Mouse (Mus musculus) gastrocnemius, adult 8-10 months (tissue): ENCODE results near the gene Hmgcl. TPM values are rescaled to one million over a fixed set of nuclear protein-coding genes. Genes with fewer than 3 reads are reported as not detected.
A peak's percentile ranks its signal among the peaks of the same experiment; 100 is the strongest.

Source experiments
- DNase-seq, 2 experiments: peaks; one replicate each; pipeline ENCODE4 v3.0.0; 2022; ENCODE audit warnings: low spot score in 2 of 2
- total RNA-seq, 4 experiments: library from RNA; stranded (reverse); gene quantifications; 2 replicates each; pipeline ENCODE4 v1.2.4; 2022

The Hmgcl gene
- 10 to 100 TPM; 39.8 to 44.0 (median 42.0) TPM for total RNA-seq

DNA sequence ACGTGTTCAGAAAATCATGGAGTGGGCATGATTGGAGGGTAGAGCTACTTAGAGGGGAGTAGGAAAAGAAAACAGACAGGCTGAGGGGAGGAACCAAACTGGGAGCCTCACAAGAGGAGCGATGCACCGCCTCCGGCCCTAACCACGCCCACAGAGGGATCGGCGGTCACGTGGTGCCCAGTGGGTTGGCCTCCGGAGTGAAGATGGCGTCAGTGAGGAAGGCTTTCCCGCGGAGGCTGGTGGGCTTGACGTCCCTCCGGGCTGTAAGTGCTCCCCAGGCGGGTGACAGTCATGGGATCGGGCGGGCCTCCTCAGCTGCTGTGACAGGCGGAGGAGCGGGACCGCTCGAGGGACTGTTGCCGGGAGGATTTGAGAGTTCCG, at the start of gene Hmgcl:
TSS of gene Hmgcl (plus strand) at position 171 of the 381 bp plus-strand sequence.
- peak; percentile 88 to 92 for DNase-seq

DNA sequence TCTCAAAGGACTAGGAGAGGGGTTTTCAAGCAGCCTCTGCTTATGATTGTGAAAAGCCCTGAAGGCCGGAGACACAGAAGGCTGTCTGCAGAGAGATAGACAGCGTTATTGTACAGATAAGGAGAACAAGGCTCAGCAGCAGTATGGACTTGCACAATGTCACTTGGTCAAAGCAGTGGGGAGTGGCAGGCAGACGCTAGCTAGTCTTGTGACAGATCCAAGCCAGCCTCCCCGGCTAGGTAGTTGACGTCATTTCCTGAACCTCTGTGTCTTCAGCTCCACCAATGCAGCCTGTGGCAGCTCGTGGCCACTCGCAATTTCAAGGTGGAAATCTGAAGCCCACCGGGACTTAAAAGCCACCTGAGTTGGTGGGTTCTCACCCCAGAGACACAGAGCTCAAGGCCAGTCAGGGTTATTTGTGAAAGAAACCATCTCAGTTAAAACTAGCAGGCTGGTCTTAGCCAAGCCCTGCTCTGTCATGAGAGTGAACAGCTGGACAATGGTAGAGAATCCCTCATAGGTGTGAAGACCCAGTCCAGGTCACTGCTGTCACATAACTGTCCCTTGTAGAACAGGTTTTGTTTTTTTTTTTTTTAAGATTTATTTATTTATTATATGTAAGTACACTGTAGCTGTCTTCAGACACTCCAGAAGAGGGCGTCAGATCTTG, 47.7 kb upstream of the Hmgcl start:
- DNase-seq: no peak

DNA sequence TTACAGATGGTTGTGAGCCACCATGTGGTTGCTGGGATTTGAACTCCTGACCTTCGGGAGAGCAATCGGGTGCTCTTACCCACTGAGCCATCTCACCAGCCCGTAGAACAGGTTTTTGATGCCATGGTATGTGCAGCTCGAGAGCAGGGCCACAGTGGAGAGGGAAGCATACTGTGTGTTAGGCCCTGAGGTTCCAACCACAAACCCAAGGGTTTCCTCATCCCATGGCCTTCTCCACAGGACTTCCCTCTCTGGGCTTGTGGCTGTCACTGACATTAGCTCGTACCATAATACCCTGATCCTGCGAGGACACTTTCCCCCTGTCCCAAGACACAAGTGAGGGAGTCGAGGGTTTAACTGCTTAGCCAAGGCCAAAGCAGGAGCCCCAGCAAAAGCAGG, 47.2 kb upstream of the Hmgcl start:
- no peak for DNase-seq

DNA sequence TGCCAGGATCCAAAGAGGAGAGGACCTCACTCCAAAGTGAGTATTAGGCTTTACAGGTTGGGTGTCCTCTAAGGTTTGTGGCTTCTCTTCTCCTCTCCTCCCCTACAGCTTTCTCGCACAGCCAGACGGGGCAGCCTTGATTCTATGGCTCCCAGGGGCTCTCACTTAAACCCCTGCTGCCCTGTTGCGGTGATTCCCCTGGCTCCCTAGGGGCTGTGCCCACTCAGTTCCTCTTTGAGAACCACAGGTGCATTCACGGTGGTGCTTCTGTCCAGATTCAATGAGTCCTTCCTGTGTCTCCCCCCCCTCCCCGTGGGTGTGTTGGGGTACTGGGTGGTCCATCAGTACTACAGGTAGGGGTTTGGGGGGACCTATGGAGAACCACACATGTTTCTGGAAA, 46.2 kb upstream of the Hmgcl start:
- no peak for DNase-seq

- DNase-seq: no peak
Measured at GRCm38 (mm10) chr4:135902606-135903242, 43.5 kb upstream of the Hmgcl start.

DNA sequence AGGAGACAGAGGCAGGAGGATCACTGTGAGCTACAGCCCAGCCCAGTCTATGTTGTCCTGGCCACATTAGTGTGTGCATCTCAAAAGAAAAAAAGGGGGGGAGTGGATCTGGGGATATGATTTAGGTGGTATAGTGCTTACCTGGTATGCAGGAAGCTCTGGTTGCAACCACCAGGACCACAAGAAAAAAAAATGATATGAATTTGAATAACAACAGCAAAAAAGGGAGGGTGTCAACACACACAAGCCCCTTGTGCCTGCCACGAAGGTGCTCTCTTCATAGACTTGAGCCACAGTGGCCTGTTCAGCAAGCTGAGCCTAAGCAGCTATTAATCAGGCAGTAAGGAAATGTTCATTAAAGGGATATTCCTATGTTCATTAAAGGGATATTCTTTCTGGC, 41.4 kb upstream of the Hmgcl start:
- DNase-seq: no peak

GRCm38 (mm10) chr4:135906633-135907032, 39.6 kb upstream of the Hmgcl start:
- DNase-seq: no peak

GRCm38 (mm10) chr4:135909326-135910066, 36.8 kb upstream of the Hmgcl start:
- DNase-seq: no peak

DNA sequence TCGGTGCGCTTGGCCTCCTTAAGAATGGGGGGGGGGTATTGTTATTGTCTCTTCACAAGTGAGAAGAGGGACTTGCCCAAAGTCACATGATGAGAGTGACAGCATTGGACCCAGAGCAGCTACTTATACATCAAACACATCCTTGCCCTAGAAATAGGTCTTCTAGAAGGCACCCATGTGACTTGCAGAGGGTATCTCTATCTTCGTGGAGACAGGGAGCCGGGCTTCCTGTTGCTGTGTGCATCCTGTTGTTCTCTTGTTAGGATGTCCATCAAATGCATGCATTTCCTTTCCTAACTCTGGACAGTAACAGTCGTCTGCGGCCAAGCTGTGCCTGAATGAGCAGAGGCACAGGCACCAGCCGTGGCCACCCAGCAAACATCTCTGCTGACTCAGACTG, 34.7 kb upstream of the Hmgcl start:
- DNase-seq: no peak

- no peak for DNase-seq
Measured at GRCm38 (mm10) chr4:135912164-135912563, 34.1 kb upstream of the Hmgcl start.

DNA sequence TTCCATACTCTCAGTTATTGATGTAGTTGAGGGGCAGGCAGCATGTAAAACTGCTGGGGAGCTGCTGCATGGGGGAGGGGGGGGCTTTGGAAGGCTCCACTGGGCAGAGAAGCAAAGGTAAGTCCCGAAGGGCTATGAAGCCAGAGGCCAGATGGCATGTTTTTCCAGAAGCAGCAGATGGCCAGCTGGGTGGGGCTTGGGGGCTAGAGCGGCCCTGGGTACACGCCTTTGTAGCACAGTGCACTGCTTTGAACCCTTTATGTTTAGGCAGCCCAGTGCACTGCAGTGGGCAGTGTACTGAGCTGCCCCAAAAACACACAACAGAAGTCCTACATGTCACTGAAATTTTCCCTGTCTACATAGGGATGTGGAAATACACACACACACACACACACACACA, 33.4 kb upstream of the Hmgcl start:
- no peak for DNase-seq

DNA sequence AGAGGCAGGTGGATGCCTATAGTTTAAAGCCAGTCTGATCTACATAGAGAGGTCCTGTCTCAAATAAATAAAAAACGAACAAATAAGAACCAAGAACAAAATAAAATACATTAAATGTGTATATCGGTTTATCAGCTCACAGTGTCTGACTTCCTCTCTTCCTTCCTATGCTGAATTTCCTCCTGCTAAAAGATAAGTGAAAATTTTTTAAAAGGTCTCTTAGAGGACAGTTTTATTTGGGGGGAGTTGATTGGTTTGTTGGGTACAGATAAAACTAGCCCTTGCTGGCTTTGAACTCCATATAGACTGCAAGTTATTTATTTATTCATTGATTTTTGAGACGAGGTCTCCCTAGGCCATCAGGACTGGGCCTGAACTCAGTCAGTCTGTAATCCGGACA, 32.8 kb upstream of the Hmgcl start:
- no peak for DNase-seq

- DNase-seq: no peak
Measured at GRCm38 (mm10) chr4:135918635-135919279, 27.5 kb upstream of the Hmgcl start.

GRCm38 (mm10) chr4:135919280-135919639, 27.0 kb upstream of the Hmgcl start:
- DNase-seq: no peak

DNA sequence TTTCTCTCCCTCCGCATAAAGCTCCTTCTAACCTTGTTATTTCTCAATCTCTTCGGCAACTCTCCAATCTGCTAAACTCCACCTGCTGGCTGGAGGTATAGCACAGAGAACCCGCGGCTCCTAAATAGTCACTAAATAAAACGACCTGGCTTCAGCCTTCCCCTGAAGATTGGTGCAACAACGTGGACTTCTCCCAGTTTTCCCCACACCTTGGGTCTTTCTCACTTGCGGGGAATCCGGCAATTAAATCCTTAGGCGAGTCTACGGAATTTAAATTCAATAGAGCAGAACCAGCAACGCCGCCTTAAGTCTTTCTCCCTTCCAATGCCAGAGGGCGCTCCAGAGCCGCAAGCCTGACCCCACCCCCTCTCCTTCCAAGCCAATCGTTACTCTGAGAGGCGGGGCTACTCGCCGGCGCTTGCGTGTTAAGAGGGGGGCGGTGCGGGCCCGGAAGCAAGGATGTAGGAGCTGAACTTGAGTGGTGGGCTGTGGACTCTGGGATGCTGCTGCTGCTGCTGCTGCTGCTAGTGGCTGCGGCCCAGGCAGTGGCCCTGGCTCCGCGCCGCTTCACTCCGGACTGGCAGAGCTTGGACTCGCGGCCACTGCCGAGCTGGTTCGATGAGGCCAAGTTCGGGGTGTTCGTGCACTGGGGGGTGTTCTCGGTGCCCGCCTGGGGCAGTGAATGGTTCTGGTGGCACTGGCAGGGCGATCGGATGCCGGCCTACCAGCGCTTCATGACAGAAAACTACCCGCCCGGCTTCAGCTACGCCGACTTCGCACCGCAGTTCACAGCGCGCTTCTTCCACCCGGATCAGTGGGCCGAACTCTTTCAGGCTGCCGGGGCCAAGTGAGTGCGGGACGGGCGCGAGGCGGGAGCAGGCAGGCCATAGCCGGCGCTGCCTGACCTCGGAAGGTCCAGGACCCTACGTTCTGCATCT, 25.7 kb upstream of the Hmgcl start, which contains the start of gene Fuca1:
TSS of gene Fuca1 (plus strand) at position 432 of the 938 bp plus-strand sequence.
- DNase-seq: peak; percentile 90

- no peak for DNase-seq
Measured at GRCm38 (mm10) chr4:135921257-135922120, 24.8 kb upstream of the Hmgcl start.

- DNase-seq: no peak
Measured at GRCm38 (mm10) chr4:135922190-135922589, 24.1 kb upstream of the Hmgcl start.

- no peak for DNase-seq
Measured at GRCm38 (mm10) chr4:135924418-135924817, 21.8 kb upstream of the Hmgcl start.

DNA sequence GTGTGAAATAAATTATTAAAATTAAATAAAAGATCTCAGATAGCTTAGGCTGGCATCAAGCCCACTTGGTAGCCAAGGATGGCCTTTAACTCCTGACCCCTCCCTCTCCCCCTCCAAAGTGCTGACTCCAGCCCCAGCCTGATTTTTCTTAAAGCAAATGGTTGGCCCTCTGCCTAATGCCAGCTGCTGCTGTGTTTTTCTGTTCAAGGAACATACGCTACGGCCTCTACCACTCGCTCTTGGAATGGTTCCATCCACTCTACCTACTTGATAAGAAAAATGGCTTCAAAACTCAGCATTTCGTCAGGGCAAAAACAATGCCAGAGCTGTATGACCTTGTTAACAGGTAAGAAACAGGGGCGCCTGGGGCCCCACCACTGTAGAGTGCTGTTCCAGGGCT, 20.9 kb upstream of the Hmgcl start:
- no peak for DNase-seq

DNA sequence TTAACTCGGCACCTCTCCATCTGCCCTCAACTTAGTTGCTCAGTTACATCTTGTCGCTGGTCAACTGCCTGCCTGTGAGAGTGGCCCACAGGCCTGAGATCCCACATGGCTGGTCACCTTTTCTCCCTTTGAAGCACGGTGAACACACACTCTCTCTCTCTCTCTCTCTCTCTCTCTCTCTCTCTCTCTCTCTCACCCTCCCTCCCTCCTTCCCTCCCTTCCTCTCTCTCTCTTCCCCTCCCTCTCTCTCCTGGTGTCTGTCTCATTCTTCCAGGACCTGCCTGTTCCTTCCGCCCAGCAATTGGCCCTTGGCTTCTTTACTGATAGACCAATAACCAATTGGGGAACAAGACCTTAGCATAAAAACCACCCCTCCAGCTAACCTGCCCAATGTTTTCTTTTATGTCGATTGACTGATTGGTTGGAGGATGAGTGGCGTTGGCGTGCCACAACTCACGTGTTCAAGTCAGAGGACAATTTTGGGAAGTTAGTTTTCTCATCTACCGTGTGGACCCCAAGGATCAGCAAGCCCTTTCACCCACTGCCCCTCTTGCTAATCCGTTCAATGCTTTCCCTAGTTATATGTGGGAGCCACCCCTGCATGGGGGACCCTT, 19.9 kb upstream of the Hmgcl start:
- DNase-seq: no peak
